Mouse (Mus musculus) erythroblast, embryonic 14.5 days (primary cell): Measurements from ENCODE around the gene Tnrc6a. TPM values are rescaled to one million over a fixed set of nuclear protein-coding genes. Genes with fewer than 3 reads are reported as not detected.

Experiments
- H3K27me3 ChIP-seq: 2 replicates; pipeline ENCODE4 v1.6.1; 2012; ENCODE audit warnings: inconsistent platforms; ENCODE audit not compliant: control insufficient read depth
- H3K36me3 ChIP-seq: 2 replicates; pipeline ENCODE4 v1.6.1; 2012; ENCODE audit warnings: mild to moderate bottlenecking, inconsistent platforms; ENCODE audit not compliant: control insufficient read depth
- H3K4me1 ChIP-seq: 2 replicates; pipeline ENCODE4 v1.6.1; 2012; ENCODE audit warnings: inconsistent platforms; ENCODE audit not compliant: control insufficient read depth
- H3K4me3 ChIP-seq: replicated peaks from 2 replicates; pipeline ENCODE3; 2012; ENCODE audit warnings: moderate library complexity, mild to moderate bottlenecking, inconsistent platforms
- H3K9me3 ChIP-seq: 2 replicates; pipeline ENCODE4 v1.6.1; 2012; ENCODE audit warnings: low read length, inconsistent platforms, mixed read lengths; ENCODE audit not compliant: control insufficient read depth
- GATA1 ChIP-seq: IDR thresholded peaks from 2 replicates; pipeline ENCODE4 v1.6.1; 2012; ENCODE audit warnings: low read length, inconsistent platforms, mixed read lengths
- TAL1 ChIP-seq: IDR thresholded peaks from 3 replicates; pipeline ENCODE4 v1.6.1; 2012; ENCODE audit warnings: low read length, inconsistent platforms, mixed read lengths
- polyA plus RNA-seq: library from polyadenylated mRNA; stranded (reverse); fragments of >175 nt; gene quantifications from 2 replicates; pipeline ENCODE4 v1.2.3, GENCODE M21; 2012

Gene Tnrc6a
- polyA plus RNA-seq, 1 experiment = 1.8 TPM

DNA sequence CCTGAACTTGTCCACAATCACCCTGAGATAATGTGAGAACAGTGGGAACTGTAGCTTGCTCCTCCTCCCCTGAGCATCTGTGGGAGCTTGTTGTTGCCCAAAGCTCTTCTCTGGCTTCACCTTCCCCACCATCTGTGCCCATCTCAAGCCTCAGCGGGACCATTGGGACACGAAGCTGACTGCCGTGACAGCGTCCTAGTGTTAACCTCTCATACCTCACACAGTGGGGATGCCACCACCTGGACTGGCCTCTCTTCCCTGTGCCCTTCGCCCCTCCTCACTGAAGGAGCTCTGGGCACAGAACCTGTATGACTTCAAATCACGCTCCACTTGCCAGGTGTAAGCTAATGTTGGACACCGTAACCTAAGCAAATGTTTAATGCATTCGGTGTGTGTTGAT is 71.0 kb downstream of the Tnrc6a start:
- Histone ChIP-seq H3K9me3 (no peaks in the 10 kb centered on the region), H3K4me1 (no peaks in the 10 kb centered on the region), H3K27me3 (no peaks in the 10 kb centered on the region), H3K4me3 (no peak overlapping the region), H3K36me3 (peaks cover 53% of the 10 kb centered on the region)
- TF ChIP-seq GATA1 (no peak), TAL1 (no peak)

DNA sequence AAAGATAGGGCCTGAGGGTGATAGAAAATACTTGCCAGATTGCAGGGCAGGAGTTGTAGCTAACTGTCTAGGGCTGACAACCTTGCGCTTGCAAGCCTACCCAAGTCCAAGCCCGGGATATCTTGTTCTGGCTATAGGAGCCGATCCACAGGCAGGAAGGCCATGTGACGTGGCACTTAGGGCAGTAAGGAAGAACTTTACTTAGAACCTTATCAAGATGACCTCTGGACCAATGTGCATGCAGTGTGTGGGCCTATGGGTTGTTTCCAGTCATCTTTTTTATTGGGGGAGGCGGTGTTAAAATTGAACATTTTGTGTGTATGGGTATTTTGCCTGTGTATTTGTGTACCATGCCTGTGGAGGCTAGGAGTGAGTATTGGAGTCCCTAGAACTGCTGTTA is 72.7 kb downstream of the Tnrc6a start:
- no peaks in the 10 kb centered on the region for H3K9me3 ChIP-seq
- TF ChIP-seq TAL1 (no peak), GATA1 (no peak)
- H3K4me3 ChIP-seq = no peak overlapping the region
- peaks cover 35% of the 10 kb centered on the region for H3K36me3 ChIP-seq
- no peaks in the 10 kb centered on the region for H3K4me1 ChIP-seq
- H3K27me3 ChIP-seq = no peaks in the 10 kb centered on the region

DNA sequence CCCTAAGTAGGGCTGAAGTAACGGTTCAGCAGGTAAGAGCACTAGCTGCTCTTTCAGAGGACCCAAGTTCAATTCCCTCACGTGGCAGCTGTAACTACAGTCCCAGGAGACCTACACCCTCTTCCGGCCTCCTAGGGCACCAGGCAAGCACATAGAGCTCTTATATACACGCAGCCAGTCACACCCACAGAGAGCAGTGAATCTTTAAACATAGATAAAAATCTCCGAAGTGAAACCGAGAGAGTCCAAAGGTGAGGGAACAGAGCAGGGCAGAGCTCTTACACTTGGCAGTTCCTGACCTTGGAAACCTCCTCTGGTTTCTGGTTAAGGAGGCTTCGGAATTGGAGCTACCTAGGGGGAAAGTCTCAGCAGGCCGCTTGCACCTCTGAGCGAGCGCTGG is 75.0 kb downstream of the Tnrc6a start:
- Histone ChIP-seq H3K27me3 (no peaks in the 10 kb centered on the region), H3K36me3 (peaks cover 15% of the 10 kb centered on the region), H3K9me3 (no peaks in the 10 kb centered on the region), H3K4me3 (no peak overlapping the region), H3K4me1 (no peaks in the 10 kb centered on the region)
- TF ChIP-seq GATA1 (no peak), TAL1 (no peak)

DNA sequence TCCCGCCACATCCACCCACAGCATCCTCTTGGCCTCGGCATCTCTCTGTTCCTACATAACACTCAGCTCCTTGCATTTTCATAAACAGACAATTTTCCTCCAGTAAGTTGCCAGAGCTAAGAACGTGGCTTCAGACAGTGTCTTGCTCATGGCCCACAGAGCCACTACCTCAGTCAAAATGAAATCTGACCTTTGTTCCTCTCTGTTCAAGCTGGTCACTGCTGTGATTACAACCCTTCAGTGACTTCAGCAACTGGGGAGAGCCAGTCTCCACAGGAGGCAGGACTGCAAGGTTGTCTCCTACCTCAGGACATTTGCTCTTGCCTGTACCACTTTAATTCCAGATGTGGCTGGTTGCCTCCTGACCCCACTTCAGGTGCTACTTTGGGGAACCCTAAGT is 75.5 kb downstream of the Tnrc6a start:
- no peaks in the 10 kb centered on the region for H3K9me3 ChIP-seq
- peaks cover 12% of the 10 kb centered on the region for H3K36me3 ChIP-seq
- no peaks in the 10 kb centered on the region for H3K4me1 ChIP-seq
- TF ChIP-seq GATA1 = no peak
- TF ChIP-seq TAL1 = no peak
- no peak overlapping the region for H3K4me3 ChIP-seq
- H3K27me3 ChIP-seq = no peaks in the 10 kb centered on the region

DNA sequence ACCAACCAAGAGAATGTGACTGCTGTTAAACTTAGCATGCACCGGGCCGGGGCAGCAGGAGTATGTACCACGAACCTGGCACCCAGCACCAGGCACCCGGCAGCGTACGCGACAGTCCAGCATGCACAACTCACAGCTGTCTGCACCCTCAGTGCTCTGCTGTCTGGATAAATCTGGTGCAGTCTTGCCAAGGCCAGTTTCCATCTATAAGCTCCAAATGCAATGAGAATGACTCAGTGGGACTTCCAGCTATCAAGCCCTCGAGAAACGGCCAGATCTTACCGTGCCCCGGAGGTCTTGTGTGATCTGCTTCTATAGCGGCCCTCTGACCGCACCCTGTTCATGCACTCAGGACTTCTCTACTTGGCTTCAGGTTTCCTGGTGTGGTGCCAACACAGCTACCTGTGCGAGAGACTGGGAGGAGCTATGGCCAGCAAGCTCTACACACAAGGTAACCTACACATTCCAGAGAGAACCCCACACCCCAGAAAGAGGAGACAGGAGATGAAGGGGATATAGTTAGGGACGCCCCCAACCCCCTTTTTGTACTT is 76.0 kb downstream of the Tnrc6a start:
- H3K4me3 ChIP-seq = no peak overlapping the region
- H3K4me1 ChIP-seq = no peaks in the 10 kb centered on the region
- peaks cover 6% of the 10 kb centered on the region for H3K36me3 ChIP-seq
- no peaks in the 10 kb centered on the region for H3K27me3 ChIP-seq
- no peaks in the 10 kb centered on the region for H3K9me3 ChIP-seq
- TF ChIP-seq GATA1 (no peak), TAL1 (no peak)

DNA sequence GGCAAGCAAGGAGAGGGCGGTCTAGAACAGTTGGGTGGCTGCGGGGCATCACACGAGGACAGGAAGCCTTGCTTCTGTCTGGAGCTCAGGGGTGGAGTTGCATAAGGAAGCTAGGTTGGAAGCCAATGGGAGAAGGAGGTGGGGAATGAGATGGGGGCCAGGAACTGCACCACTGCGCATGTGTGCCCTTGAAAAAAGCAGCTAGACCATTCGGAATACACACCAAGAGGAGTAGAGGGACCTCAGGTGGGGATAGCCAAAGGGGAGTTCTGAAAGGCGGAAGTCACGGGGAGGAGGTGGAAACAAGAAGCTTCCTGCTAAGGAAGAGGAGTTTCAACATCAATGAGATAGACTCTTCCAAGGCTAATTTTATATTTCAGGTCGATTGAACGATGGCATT is 77.0 kb downstream of the Tnrc6a start:
- Histone ChIP-seq H3K4me3 (no peak overlapping the region), H3K9me3 (no peaks in the 10 kb centered on the region), H3K36me3 (no peaks in the 10 kb centered on the region; the same call in 1 of the 2 replicates), H3K4me1 (no peaks in the 10 kb centered on the region), H3K27me3 (no peaks in the 10 kb centered on the region)
- no peak for TF ChIP-seq TAL1
- no peak for TF ChIP-seq GATA1

DNA sequence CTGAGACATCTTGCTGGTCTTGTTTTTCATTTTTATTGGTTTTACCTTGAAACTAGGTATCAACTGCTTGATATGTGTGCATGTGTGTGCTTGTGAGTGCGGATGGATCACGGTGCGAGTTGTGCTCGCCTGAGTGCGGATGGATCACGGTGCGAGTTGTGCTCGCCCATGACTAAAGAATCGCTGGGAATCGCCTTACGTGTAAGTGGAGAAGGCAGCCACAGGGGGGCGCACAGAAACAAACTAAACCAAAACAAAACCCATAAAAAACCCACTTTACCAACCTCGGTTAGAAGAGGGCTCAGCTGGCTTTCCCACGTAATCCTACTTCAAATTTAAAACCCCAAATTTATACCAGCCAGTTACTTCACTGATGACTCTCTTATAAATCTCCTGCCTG is 81.6 kb downstream of the Tnrc6a start:
- no peak overlapping the region for H3K4me3 ChIP-seq
- H3K4me1 ChIP-seq = no peaks in the 10 kb centered on the region
- H3K36me3 ChIP-seq = no peaks in the 10 kb centered on the region
- H3K27me3 ChIP-seq = no peaks in the 10 kb centered on the region
- H3K9me3 ChIP-seq = no peaks in the 10 kb centered on the region
- no peak for TF ChIP-seq TAL1
- no peak for TF ChIP-seq GATA1

DNA sequence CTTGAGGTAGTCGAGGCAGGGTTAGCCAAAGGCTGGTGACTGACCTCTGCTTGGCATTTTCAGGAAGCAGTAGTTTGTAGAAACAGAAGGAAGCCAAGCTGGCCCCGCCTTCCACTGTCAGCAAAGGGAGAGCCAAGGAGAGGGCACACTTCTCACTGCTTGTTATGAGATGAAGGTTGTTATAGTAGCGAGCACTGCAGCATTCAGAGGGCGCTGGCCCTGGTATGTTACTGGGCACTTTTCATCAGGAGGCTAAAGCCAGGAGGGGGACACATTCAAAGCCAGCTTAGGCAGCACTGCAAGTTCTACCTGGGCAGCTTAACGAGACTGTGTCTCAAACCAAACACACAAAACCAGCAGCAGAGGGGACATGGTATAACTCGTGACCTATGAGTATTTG is 83.9 kb downstream of the Tnrc6a start:
- Histone ChIP-seq H3K4me1 (no peaks in the 10 kb centered on the region), H3K27me3 (no peaks in the 10 kb centered on the region), H3K36me3 (no peaks in the 10 kb centered on the region), H3K9me3 (no peaks in the 10 kb centered on the region), H3K4me3 (no peak overlapping the region)
- TF ChIP-seq GATA1 = no peak

DNA sequence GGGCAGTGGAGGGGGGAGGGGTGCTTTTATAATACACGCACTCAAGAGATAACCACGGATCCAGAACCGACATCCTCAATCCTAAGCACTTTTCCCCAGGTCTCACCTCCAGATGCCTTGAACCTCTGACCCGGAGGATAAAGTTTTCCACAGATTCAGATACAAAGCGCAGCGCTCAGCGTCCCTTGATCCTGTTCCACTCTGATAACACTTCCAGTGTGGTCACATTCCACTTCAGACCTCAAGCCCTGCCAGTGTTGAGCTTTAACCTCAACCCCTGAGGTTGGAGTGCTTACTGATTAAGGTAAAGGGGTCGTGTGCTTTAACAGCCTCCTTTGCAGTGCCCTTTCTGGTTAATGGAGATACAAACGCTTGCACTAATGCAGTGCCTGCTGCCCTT is 86.2 kb downstream of the Tnrc6a start:
- TF ChIP-seq GATA1 (no peak), TAL1 (no peak)
- no peaks in the 10 kb centered on the region for H3K9me3 ChIP-seq
- H3K36me3 ChIP-seq = no peaks in the 10 kb centered on the region
- H3K27me3 ChIP-seq = no peaks in the 10 kb centered on the region
- no peak overlapping the region for H3K4me3 ChIP-seq
- H3K4me1 ChIP-seq = peaks cover 4% of the 10 kb centered on the region

DNA sequence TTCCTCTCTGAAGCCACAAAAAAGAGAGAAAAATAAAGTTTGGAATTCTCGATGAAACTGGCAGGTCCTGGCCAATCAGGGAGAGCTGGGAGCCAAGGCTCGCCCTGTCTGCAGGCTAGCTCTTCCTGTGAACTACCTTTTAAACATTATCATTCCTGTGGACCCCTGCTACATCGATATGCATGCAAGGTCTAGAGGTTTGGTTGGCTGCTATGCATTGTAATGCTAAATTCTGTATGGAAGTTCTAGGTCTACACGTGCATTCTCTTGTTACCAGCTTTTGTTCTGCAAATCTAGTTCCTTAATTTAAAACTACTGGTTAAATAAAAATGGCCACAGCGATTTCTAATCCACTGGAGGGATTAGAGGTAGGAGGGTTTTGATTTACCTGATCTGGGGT is 87.8 kb downstream of the Tnrc6a start:
- H3K9me3 ChIP-seq = no peaks in the 10 kb centered on the region
- H3K27me3 ChIP-seq = no peaks in the 10 kb centered on the region
- no peak for TF ChIP-seq TAL1
- TF ChIP-seq GATA1 = no peak

More for the DNA sequence above, 87.8 kb downstream of the Tnrc6a start:
- Histone ChIP-seq H3K36me3 (no peaks in the 10 kb centered on the region), H3K4me1 (peaks cover 4% of the 10 kb centered on the region), H3K4me3 (no peak overlapping the region)
